Mouse (Mus musculus): ENCODE results near the gene Parp2.
"Not testable (repeated sequence)": the region's sequence is repeated elsewhere in the genome, so short reads cannot be mapped to it uniquely, and the experiment has no call there.

Gene Parp2

GRCm38 (mm10) chr14:50807487-50808072, at the start of gene Parp2, which contains the start of gene Ccnb1ip1:
Parp2 (plus strand) TSS chr14:50807841.
Ccnb1ip1 (minus strand) TSS chr14:50807732.
- DNase-seq (ENCODE audit: low spot score) = peak; percentile 100

GRCm38 (mm10) chr14:50758416-50759085, 49.1 kb upstream of the Parp2 start:
- no peak for DNase-seq (ENCODE audit: low spot score)

- DNase-seq (ENCODE audit: low spot score) = no peak
These were observed 41.9 kb upstream of the Parp2 start for GRCm38 (mm10) chr14:50765736-50766135.

DNA sequence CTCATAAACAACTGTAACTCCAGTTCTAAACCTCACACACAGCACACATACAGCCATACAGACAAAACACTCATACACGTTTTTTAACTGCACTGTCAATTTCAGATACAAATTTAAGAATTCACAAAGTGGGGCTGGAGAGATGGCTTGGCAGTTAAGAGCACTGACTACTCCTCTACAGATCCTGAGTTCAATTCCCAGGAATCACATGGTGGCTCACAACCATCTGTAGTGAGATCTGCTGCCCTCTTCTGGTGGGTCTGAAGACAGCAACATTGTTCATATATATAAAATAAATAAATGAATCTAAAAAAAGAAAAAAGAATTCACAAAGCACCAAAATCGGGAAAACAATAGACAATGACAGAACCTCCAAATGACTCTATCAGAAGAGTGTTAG, 36.3 kb upstream of the Parp2 start:
- DNase-seq (ENCODE audit: low spot score) = no peak

DNA sequence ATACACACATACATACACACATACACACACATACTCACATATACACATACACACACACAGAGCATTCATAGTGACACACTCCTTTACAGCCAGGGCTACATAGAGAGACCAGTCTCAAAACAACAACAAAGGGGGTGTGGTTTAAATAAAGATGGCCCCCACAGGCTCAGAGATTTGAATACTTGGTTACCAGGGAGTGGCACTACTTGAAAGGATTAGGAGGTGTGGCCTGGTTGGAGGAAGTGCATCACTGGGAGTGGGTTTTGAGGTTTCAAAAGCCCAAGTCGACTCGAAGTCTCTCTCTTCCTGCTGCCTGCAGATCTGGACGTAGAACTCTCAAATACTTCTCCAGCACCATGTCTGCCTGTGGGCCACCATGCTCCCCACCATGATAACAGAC, 25.5 kb upstream of the Parp2 start:
- no peak for DNase-seq (ENCODE audit: low spot score)

DNA sequence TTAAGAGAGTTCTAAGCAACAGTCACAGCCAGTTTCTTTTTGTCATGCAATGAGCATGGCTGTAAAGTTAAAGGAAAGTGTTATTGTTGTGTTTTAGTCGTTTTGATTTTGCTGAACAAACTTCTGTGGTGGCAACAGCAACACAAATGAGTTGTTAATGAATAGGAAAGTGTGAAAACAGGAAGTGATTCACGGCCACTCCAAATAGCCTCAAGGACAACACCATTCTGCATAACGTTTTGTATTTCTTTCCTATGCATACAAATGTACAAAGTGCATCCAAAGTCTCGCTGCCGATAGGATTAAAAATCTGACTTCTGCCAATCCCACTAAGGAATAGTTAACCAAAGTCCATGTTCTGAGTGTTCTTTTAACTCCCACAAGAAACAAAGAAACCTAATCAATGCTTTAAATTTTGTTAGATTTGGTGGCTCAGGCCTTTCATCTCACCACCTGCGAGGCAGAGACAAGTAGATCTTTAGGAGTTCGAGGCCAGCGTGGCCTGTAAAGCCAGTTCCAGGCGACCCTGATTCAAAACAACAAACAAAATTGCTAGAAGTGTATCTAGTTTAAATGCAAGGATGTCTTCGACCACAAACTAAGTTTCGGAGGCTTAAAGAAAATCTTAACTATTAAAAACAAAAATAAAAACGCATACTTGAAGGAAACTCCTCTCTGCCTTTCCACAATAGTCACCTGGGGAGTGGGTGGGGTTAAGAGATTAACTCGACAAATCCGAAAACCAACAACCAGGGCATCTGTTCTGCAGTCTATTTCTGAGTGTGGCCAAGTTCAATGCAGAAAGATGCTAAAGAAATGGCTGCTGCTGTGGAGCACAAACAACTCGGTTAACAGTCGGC, 23.0 kb upstream of the Parp2 start:
- no peak for DNase-seq (ENCODE audit: low spot score)

- DNase-seq (ENCODE audit: low spot score) = peak; percentile 91
These were observed 22.4 kb upstream of the Parp2 start, which contains the start of gene Ttc5 for GRCm38 (mm10) chr14:50785251-50785637. Ttc5 (minus strand) TSS chr14:50785519.

DNA sequence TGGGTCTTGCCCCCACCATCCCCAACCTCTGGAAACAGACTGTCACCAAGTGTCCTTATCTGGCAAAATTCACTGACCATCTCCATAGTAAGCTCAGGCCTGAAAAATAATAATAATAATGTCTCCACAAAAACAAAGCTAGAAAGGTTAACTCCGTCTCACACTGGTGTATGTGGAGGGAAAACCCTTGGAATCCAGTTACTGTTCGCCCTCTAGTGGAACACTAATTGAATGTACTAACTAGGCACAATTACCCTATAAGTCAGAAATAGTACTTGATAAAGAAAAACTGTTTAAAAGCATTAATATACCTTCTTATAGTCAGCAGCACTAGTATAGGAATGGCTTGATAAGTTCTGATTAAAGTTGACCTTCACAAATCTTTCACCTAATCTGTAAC, 19.5 kb upstream of the Parp2 start:
- DNase-seq (ENCODE audit: low spot score) = no peak

DNA sequence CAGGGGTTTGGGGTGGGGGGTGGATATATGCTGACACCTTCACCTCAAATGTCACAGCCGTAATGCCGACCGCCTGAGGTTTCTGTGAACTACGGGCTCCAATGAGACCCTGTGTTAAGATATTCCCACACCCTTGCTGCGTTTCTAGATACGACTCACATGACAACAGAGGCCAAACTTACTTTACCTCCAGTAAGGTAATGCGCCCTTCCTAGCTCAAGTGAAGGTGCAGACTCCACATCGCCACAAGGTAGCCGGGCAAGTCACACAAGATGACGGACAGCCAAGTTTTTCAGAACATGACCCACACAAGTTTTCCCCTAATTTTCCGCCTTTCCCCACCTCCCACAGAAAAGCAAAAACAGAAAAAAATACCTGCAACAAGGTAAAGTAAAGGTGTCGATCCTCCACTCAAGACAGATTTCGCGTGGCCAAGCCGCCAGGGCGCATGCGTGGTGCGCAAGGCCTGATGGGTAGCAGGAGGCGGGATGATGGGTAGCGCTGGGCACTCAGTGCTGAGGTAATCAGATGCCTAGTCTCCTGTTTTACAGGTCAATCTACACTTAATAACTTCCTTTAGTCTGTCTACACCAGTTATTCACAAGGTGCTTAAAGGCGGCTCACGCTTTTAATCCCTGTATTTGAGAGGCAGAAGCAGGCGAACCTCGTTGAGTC, 12.2 kb upstream of the Parp2 start:
- DNase-seq (ENCODE audit: low spot score) = no peak

GRCm38 (mm10) chr14:50795965-50796364, 11.7 kb upstream of the Parp2 start:
- no peak for DNase-seq (ENCODE audit: low spot score)

GRCm38 (mm10) chr14:50796464-50796863, 11.2 kb upstream of the Parp2 start:
- no peak for DNase-seq (ENCODE audit: low spot score)

DNA sequence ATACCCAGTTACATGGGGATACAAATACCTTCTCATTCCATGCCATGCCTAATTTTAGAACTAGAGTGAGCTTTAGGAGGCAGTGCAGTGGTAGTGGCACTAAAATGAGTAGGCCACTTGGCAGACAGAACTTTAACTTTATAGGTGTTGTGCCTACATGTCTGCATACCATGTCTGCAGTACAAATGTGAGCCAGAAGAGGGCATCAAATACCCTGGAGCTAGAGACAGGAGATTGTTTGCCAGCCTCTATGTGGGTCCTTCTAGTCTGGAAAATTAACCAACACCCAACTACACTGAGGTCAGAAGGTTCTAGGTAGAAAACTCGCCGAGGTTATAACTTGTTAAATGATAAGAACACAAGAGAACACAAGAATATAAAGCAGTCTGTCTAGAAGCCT, 9.1 kb upstream of the Parp2 start:
- DNase-seq (ENCODE audit: low spot score) = no peak

DNA sequence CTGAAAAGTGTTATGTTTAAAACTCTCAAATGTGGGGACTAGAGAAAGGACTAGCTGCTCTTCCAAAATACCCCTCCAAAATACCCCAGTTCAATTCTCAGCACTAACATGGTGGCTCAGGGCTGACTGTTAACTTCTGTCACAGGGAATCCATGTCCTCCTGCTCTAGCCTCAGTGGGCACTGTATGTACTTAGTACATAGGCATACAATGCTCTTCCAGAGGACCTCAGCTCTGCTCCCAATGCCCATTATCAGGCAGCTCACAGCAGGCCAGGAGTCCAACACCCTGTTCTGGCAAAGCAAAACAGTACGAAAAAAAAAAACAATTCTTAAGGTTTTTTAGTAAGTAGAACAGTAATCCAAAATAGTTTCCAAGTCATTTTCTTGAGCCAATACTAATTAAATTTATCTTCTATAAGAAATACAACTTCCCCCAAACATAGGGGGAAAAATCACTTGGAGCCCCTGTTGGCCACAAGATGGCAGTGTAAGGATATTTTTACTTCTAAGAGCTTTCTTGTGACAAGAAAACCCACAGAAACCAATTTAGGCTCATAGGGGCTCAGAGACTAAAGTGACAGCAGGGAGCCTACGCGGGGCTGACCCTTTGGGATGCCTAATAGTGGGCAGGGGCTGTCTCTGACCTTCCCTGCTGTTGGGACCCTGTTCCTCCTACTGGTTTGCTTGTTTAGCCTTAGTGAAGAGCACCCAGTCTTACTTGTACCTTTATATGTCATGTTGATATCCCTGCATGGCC, 8.0 kb upstream of the Parp2 start:
- peak; percentile 32 for DNase-seq (ENCODE audit: low spot score)

DNA sequence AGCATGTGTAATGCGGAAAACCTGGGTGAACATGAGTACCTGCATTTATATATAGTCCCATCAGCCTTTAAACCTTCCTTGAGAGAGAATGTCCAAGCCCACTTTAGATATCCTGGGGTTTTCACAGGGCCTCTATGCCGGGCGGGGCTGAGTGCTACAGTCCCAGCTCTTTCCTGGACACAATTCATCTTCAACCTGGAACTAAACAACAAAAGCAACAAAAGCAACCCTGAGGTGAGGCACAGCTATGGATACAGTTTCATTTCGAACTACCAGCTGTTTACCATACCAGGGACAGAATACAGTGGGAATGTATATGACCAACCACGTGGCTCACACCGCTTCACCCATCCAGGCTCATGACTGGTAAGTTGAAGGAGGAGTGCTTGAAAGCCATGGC, 5.2 kb upstream of the Parp2 start:
- no peak for DNase-seq (ENCODE audit: low spot score)

DNA sequence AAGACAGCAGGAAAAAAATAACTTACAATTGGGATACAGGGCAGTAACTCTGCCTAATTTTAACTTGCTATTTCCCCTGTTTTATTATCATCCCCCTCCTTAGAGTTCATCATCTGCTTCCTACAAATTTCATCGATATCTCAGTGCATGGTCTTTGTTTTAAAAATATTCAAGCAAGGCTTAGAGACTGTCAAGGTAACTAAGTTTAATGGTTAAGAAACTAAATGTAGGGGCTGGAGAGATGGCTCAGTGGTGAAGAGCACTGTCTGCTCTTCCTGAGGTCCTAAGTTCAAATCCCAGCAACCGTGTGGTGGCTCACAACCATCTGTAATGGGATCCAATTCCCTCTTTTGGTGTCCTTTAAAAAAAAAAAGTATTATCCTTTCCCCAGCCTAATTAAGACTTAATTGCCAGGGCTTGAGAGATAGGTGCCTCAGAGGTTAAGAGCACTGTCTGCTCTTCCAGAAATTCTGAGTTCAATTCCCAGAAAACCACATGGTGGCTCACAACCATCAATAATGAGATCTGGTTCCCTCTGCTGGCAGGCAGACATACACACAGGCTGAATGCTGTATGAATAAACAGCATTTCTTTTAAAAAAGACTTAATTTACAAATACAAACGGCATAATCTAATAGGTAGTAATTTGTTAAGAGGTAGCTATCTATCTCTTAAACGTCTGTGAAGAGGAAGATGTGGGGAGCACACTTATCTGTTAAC, 4.6 kb upstream of the Parp2 start:
- no peak for DNase-seq (ENCODE audit: low spot score)

GRCm38 (mm10) chr14:50804683-50805082, 3.0 kb upstream of the Parp2 start:
- no peak for DNase-seq (ENCODE audit: low spot score)

- not testable (repeated sequence) for DNase-seq (ENCODE audit: low spot score)
These were observed 1.2 kb upstream of the Parp2 start for GRCm38 (mm10) chr14:50806469-50806868.

DNA sequence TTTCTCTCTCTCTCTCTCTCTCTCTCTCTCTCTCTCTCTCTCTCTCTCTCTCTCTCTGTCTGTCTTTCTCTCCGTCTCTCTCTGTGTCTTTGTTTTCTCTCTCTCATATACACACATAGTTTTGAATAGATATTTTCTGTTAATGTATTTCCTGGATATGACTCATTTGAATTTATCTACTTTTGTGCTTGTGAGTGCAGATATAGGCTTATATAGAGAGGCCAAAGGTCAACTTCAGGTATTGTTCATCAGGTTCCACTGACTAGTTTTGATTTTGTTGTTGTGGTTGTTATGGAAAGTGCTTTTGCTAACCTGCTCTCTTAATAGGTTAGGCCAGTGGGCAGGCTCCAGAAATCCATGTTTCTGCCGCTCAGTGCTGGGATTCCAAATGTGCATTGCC, 5.4 kb downstream of the Parp2 start:
- DNase-seq (ENCODE audit: low spot score) = no peak

DNA sequence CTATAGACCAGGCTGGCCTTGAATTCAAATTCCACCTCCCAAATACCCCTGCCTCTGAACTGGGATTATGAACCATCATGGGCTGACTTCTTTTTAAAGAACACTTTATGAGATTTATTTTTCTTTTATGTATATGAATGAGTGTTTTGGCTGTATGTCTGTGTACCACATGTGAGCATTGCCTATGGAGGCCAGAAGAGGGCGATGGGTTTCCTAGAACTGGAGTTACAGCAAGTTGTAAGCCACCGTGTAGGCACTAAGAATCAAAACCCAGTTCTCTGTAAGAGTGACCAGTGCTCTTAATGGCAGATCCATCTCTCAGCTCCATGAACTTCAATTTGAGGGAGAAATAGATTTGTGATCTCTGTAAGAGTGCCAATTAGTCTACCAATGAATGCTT, 15.6 kb downstream of the Parp2 start:
- no peak for DNase-seq (ENCODE audit: low spot score)

DNA sequence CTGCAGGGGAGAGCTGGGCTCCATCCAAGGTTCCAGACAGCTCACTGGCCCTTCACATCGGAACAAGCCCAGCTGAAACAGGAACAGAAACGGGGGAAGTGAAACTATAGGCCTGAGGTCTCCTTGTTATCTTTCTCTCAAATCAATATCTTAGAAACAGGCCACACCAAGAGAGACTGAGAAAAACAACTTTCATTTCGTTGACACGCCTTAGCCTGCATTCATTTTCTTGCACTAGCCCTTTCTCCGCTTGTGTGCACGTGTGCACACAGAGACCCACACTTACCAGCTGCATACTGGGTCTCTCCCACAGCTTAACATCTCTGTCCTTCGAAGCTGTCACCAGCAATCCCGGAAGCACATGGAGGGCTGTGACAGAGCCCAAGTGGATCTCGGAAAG, 16.6 kb downstream of the Parp2 start:
- DNase-seq (ENCODE audit: low spot score) = no peak

- no peak for DNase-seq (ENCODE audit: low spot score)
These were observed 18.9 kb downstream of the Parp2 start for GRCm38 (mm10) chr14:50826579-50826978.

Measured in ovary, postnatal 14 days (tissue).